Mouse (Mus musculus): Measurements from ENCODE around the gene Tlr5.

DNA sequence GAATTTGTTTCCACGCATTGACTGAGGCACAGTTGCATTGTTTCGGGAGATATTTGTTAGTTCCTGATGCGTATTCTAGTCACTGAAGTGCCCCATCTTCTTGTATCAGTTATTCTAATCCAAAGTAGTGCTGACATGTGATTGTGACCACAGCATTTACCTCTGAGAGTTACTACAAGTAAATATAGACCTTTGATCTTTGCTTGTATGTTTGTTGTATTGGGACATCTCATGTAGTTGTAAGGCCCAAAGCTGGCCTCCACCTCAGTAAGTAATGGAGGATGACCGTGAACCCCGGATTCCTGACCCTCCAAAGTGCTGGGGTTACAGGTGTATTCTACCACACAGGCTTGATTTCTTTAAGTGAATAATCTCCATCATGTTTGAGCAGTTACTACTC, 38.4 kb upstream of the Tlr5 start:
- TF ChIP-seq CTCF (IDR thresholded peaks at IDR 0.05; ENCODE audit: low read depth) = no peak
- TF ChIP-seq EP300 (IDR thresholded peaks at IDR 0.05; ENCODE audit: low read depth) = no peak
